Mouse (Mus musculus): ENCODE results near the gene Rsrc2. TPM values are rescaled to one million over a fixed set of nuclear protein-coding genes. Genes with fewer than 3 reads are reported as not detected.
"Not testable (repeated sequence)": the region's sequence is repeated elsewhere in the genome, so short reads cannot be mapped to it uniquely, and the experiment has no call there.

Gene Rsrc2
- polyA plus RNA-seq, 1 experiment from 2014 or later: 96.7 TPM

- Histone ChIP-seq H3K36me3 (ENCODE audit: insufficient read depth, low read length) (no peaks in the 10 kb centered on the region), H3K9me3 (ENCODE audit: low read length) (no peaks in the 10 kb centered on the region)
- TF ChIP-seq CTCF (IDR thresholded peaks at IDR 0.05): no peak
- TF ChIP-seq EP300 (IDR thresholded peaks at IDR 0.05): no peak
Observed at GRCm38 (mm10) chr5:123765506-123765905, 16.3 kb upstream of the Rsrc2 start.

GRCm38 (mm10) chr5:123748339-123749064 lies 712 bp downstream of the Rsrc2 start:
- no peaks in the 10 kb centered on the region for H3K27me3 ChIP-seq (replicated peaks; ENCODE audit: insufficient read depth, low read length)
- H3K36me3 ChIP-seq (ENCODE audit: insufficient read depth, low read length): peaks cover 13% of the 10 kb centered on the region; the same call in 1 of the 2 replicates
- H3K4me3 ChIP-seq (ENCODE audit: low read depth, low read length): peak overlapping the region; percentile 61
- peak overlapping the region; percentile 72 for H3K4me2 ChIP-seq (replicated peaks; ENCODE audit: low read depth, low read length)
- H3K27ac ChIP-seq (ENCODE audit: low read length): peak overlapping the region; percentile 98
- H3K9ac ChIP-seq (replicated peaks; ENCODE audit: low read depth): peak overlapping the region; percentile 81
- WGBS: under 1% methylated on average over 18 of the region's 18 CpGs
- no peak for DNase-seq (ENCODE audit: low spot score)
- no peak for TF ChIP-seq EP300 (IDR thresholded peaks at IDR 0.05)
- no peak for TF ChIP-seq CTCF (IDR thresholded peaks at IDR 0.05)
- H3K9me3 ChIP-seq (ENCODE audit: low read length): no peaks in the 10 kb centered on the region
- H3K4me1 ChIP-seq (ENCODE audit: insufficient read depth, low read depth, low read length): peaks cover 14% of the 10 kb centered on the region
- ATAC-seq: peak; percentile 9

More at GRCm38 (mm10) chr5:123765506-123765905, 16.3 kb upstream of the Rsrc2 start:
- no peak overlapping the region for H3K9ac ChIP-seq (replicated peaks; ENCODE audit: low read depth)
- 87% methylated on average over 11 of the region's 11 CpGs for WGBS
- DNase-seq (ENCODE audit: low spot score) (no peak), ATAC-seq (no peak)
- H3K27me3 ChIP-seq (replicated peaks; ENCODE audit: insufficient read depth, low read length): no peaks in the 10 kb centered on the region
- H3K4me1 ChIP-seq (ENCODE audit: insufficient read depth, low read depth, low read length): no peaks in the 10 kb centered on the region
- H3K4me2 ChIP-seq (replicated peaks; ENCODE audit: low read depth, low read length): no peak overlapping the region
- no peak overlapping the region for H3K4me3 ChIP-seq (ENCODE audit: low read depth, low read length)
- no peak overlapping the region for H3K27ac ChIP-seq (ENCODE audit: low read length)

GRCm38 (mm10) chr5:123747604-123748003 lies 1.6 kb downstream of the Rsrc2 start:
- no peak for DNase-seq (ENCODE audit: low spot score)
- 12% methylated on average over 7 of the region's 7 CpGs for WGBS
- peak overlapping the region; percentile 61 for H3K4me3 ChIP-seq (ENCODE audit: low read depth, low read length)
- no peak overlapping the region for H3K27ac ChIP-seq (ENCODE audit: low read length)
- no peaks in the 10 kb centered on the region for H3K27me3 ChIP-seq (replicated peaks; ENCODE audit: insufficient read depth, low read length)
- H3K9me3 ChIP-seq (ENCODE audit: low read length): no peaks in the 10 kb centered on the region
- H3K36me3 ChIP-seq (ENCODE audit: insufficient read depth, low read length): peaks cover 14% of the 10 kb centered on the region; the same call in 1 of the 2 replicates
- H3K4me2 ChIP-seq (replicated peaks; ENCODE audit: low read depth, low read length): peak overlapping the region; percentile 72
- H3K4me1 ChIP-seq (ENCODE audit: insufficient read depth, low read depth, low read length): peaks cover 14% of the 10 kb centered on the region
- TF ChIP-seq CTCF (IDR thresholded peaks at IDR 0.05): no peak
- TF ChIP-seq EP300 (IDR thresholded peaks at IDR 0.05): no peak
- ATAC-seq: no peak
- no peak overlapping the region for H3K9ac ChIP-seq (replicated peaks; ENCODE audit: low read depth)

- TF ChIP-seq CTCF (IDR thresholded peaks at IDR 0.05): no peak
- TF ChIP-seq EP300 (IDR thresholded peaks at IDR 0.05): 0 out of 2 replicates have a peak, but pooled peaks have one; percentile 24
- H3K27me3 ChIP-seq (replicated peaks; ENCODE audit: insufficient read depth, low read length): no peaks in the 10 kb centered on the region
- peaks cover 14% of the 10 kb centered on the region for H3K4me1 ChIP-seq (ENCODE audit: insufficient read depth, low read depth, low read length)
- no peak overlapping the region; the same call in 1 of the 2 replicates for H3K9ac ChIP-seq (replicated peaks; ENCODE audit: low read depth)
- ATAC-seq (no peak), DNase-seq (ENCODE audit: low spot score) (no peak)
- peaks cover 17% of the 10 kb centered on the region for H3K36me3 ChIP-seq (ENCODE audit: insufficient read depth, low read length)
- no peak overlapping the region for H3K4me3 ChIP-seq (ENCODE audit: low read depth, low read length)
- no peak overlapping the region for H3K27ac ChIP-seq (ENCODE audit: low read length)
- H3K4me2 ChIP-seq (replicated peaks; ENCODE audit: low read depth, low read length): peak overlapping the region; percentile 72
- no peaks in the 10 kb centered on the region for H3K9me3 ChIP-seq (ENCODE audit: low read length)
Observed at GRCm38 (mm10) chr5:123746253-123746652, 3.0 kb downstream of the Rsrc2 start.

GRCm38 (mm10) chr5:123744358-123744757 lies 4.9 kb downstream of the Rsrc2 start:
- DNase-seq (ENCODE audit: low spot score) (no peak), ATAC-seq (no peak)
- TF ChIP-seq CTCF (IDR thresholded peaks at IDR 0.05): no peak
- TF ChIP-seq EP300 (IDR thresholded peaks at IDR 0.05): no peak
- Histone ChIP-seq H3K27me3 (replicated peaks; ENCODE audit: insufficient read depth, low read length) (no peaks in the 10 kb centered on the region), H3K9me3 (ENCODE audit: low read length) (no peaks in the 10 kb centered on the region), H3K4me3 (ENCODE audit: low read depth, low read length) (no peak overlapping the region), H3K4me2 (replicated peaks; ENCODE audit: low read depth, low read length) (no peak overlapping the region), H3K36me3 (ENCODE audit: insufficient read depth, low read length) (peaks cover 25% of the 10 kb centered on the region), H3K9ac (replicated peaks; ENCODE audit: low read depth) (no peak overlapping the region), H3K27ac (ENCODE audit: low read length) (no peak overlapping the region), H3K4me1 (ENCODE audit: insufficient read depth, low read depth, low read length) (peaks cover 14% of the 10 kb centered on the region; the same call in 1 of the 2 replicates)
- 79% methylated on average over 2 of the region's 2 CpGs for WGBS

GRCm38 (mm10) chr5:123730981-123731380 lies 18.2 kb downstream of the Rsrc2 start:
- H3K9ac ChIP-seq (replicated peaks; ENCODE audit: low read depth): no peak overlapping the region
- no peak overlapping the region for H3K4me2 ChIP-seq (replicated peaks; ENCODE audit: low read depth, low read length)
- no peak overlapping the region for H3K4me3 ChIP-seq (ENCODE audit: low read depth, low read length)
- H3K9me3 ChIP-seq (ENCODE audit: low read length): no peaks in the 10 kb centered on the region
- TF ChIP-seq CTCF (IDR thresholded peaks at IDR 0.05) (no peak), EP300 (IDR thresholded peaks at IDR 0.05) (no peak)
- H3K27me3 ChIP-seq (replicated peaks; ENCODE audit: insufficient read depth, low read length): no peaks in the 10 kb centered on the region
- no peak for DNase-seq (ENCODE audit: low spot score)
- H3K27ac ChIP-seq (ENCODE audit: low read length): no peak overlapping the region
- WGBS: 90% methylated on average over 2 of the region's 2 CpGs
- peaks cover 40% of the 10 kb centered on the region for H3K36me3 ChIP-seq (ENCODE audit: insufficient read depth, low read length)
- H3K4me1 ChIP-seq (ENCODE audit: insufficient read depth, low read depth, low read length): no peaks in the 10 kb centered on the region
- no peak for ATAC-seq

GRCm38 (mm10) chr5:123723816-123724215 lies 25.4 kb downstream of the Rsrc2 start:
- WGBS: 89% methylated on average over 7 of the region's 7 CpGs
- not testable (repeated sequence) for H3K4me2 ChIP-seq (replicated peaks; ENCODE audit: low read depth, low read length); ATAC-seq; H3K36me3 ChIP-seq (ENCODE audit: insufficient read depth, low read length); H3K9me3 ChIP-seq (ENCODE audit: low read length); H3K4me1 ChIP-seq (ENCODE audit: insufficient read depth, low read depth, low read length); DNase-seq (ENCODE audit: low spot score); H3K9ac ChIP-seq (replicated peaks; ENCODE audit: low read depth); H3K27ac ChIP-seq (ENCODE audit: low read length); H3K27me3 ChIP-seq (replicated peaks; ENCODE audit: insufficient read depth, low read length); H3K4me3 ChIP-seq (ENCODE audit: low read depth, low read length)

All from lung, postnatal 0 days (tissue).